Comparison of ENCODE assay signal across 21 mouse cellular contexts in genomic region chr7:115206479-115207134, GRCm38 (mm10).
A peak's percentile ranks its signal among the peaks of the same experiment; 100 is the strongest.
DNase-seq lines count a peak whose midpoint lies in the region; ATAC-seq and TF ChIP-seq lines count a peak whose summit lies in the region.
"Had no signal": no experiment of that assay in that cellular context is flagged by ENCODE, and none has a peak within 500 bp of the region (broad histone marks: within the 10 kb centered on the region; RNA-seq: fewer than 3 reads in every experiment).

No protein-coding gene starts in this region.

- 77% methylated on average over 9 of the region's 9 CpGs for WGBS in midbrain, postnatal 0 days

- no peak overlapping the region for H3K27ac ChIP-seq in midbrain, postnatal 0 days (ENCODE audit: low read depth, low read length)
- H3K27ac ChIP-seq: embryonic facial prominence, embryonic 13.5 days; forebrain, embryonic 12.5 days; heart, adult 2 months; heart, embryonic 15.5 days had no signal

- no peak overlapping the region for H3K4me2 ChIP-seq in midbrain, postnatal 0 days (ENCODE audit: low read depth, low read length, poor library complexity, severe bottlenecking)
- H3K4me2 ChIP-seq: embryonic facial prominence, embryonic 13.5 days; forebrain, embryonic 12.5 days; heart, embryonic 11.5 days; heart, embryonic 15.5 days had no signal

- no peaks in the 10 kb centered on the region for H3K36me3 ChIP-seq in midbrain, postnatal 0 days (ENCODE audit: insufficient read depth, low read length)
- H3K36me3 ChIP-seq: embryonic facial prominence, embryonic 13.5 days; forebrain, embryonic 12.5 days; heart, embryonic 15.5 days had no signal

- no peak for TF ChIP-seq CTCF in midbrain, postnatal 0 days (IDR thresholded peaks at IDR 0.05)

- H3K4me1 ChIP-seq in midbrain, postnatal 0 days (ENCODE audit: insufficient read depth, low read length) = no peaks in the 10 kb centered on the region
- H3K4me1 ChIP-seq: forebrain, embryonic 12.5 days; heart, embryonic 15.5 days had no signal

- H3K4me3 ChIP-seq in midbrain, postnatal 0 days (ENCODE audit: low read depth, low read length) = no peak overlapping the region
- H3K4me3 ChIP-seq: embryonic facial prominence, embryonic 13.5 days; forebrain, embryonic 12.5 days; heart, adult 2 months; heart, embryonic 15.5 days had no signal

- ATAC-seq in midbrain, postnatal 0 days (ENCODE audit: low FRiP score) = no peak
- ATAC-seq: activated CD4-positive, CD25-positive, alpha-beta regulatory T cell, adult 4 months; forebrain, embryonic 16.5 days had no signal

- DNase-seq in kidney, adult 11 months = peak; percentile 26
- no peak for DNase-seq in kidney, postnatal 10 days
- peak; percentile 72 for DNase-seq in kidney, adult 9 months
- no peak for DNase-seq in kidney, postnatal 4 days
- DNase-seq in lung, postnatal 36 days = peak; percentile 19
- DNase-seq in lung, postnatal 25 days (ENCODE audit: low spot score) = no peak
- DNase-seq in frontal cortex, postnatal 25 days (ENCODE audit: low spot score in 2 of 2) = no peak
- DNase-seq in midbrain, postnatal 0 days (ENCODE audit: low spot score) = no peak
- DNase-seq: adrenal gland, postnatal 14 days; cerebellum, adult 11-12 months; cerebellum, adult 9-10 months; cerebellum, postnatal 25 days; gastrocnemius, postnatal 14 days; heart, adult 2 months; heart, postnatal 14 days had no signal

- no peaks in the 10 kb centered on the region for H3K27me3 ChIP-seq in midbrain, postnatal 0 days (ENCODE audit: insufficient read depth, low read length)
- H3K27me3 ChIP-seq: heart, embryonic 15.5 days had no signal

- H3K9me3 ChIP-seq in midbrain, postnatal 0 days (ENCODE audit: low read length) = no peaks in the 10 kb centered on the region
- H3K9me3 ChIP-seq: embryonic facial prominence, embryonic 13.5 days; forebrain, embryonic 12.5 days; heart, embryonic 15.5 days had no signal

- H3K9ac ChIP-seq in midbrain, postnatal 0 days (replicated peaks; ENCODE audit: low read length, poor library complexity, severe bottlenecking) = no peak overlapping the region
- H3K9ac ChIP-seq: embryonic facial prominence, embryonic 13.5 days; forebrain, embryonic 12.5 days; heart, embryonic 15.5 days had no signal

Comparison
In these comparisons a context has a peak if more than half of its experiments do, and no peak if none do; other contexts are left out.
1. DNase-seq: peak in kidney, adult 11 months (single experiment), kidney, adult 9 months (single experiment) and lung, postnatal 36 days (single experiment); none in kidney, postnatal 10 days (single experiment), kidney, postnatal 4 days (0 of 2), lung, postnatal 25 days (single experiment), frontal cortex, postnatal 25 days (0 of 2) and midbrain, postnatal 0 days (single experiment).